Mouse (Mus musculus) heart, postnatal 0 days (tissue): ENCODE results near the gene Emp2.

Experiments
- CTCF ChIP-seq: IDR thresholded peaks from 2 replicates; pipeline ENCODE4 v1.5.1; 2016; ENCODE audit warnings: antibody characterized with exemption, control low read depth, low read depth
- EP300 ChIP-seq: IDR thresholded peaks from 2 replicates; pipeline ENCODE4 v1.6.1; 2016; ENCODE audit warnings: antibody characterized with exemption, low read depth

- TF ChIP-seq CTCF = no peak
- TF ChIP-seq EP300 = no peak
These were observed 23.0 kb upstream of the Emp2 start for GRCm38 (mm10) chr16:10336454-10337421.
